Mouse (Mus musculus) right cerebral cortex, postnatal 4 days (tissue): Measurements from ENCODE around the gene Psmc3.

Experiments used
- DNase-seq: peaks from one replicate; pipeline ENCODE4 v3.0.0-alpha.2; 2022

The Psmc3 gene

DNA sequence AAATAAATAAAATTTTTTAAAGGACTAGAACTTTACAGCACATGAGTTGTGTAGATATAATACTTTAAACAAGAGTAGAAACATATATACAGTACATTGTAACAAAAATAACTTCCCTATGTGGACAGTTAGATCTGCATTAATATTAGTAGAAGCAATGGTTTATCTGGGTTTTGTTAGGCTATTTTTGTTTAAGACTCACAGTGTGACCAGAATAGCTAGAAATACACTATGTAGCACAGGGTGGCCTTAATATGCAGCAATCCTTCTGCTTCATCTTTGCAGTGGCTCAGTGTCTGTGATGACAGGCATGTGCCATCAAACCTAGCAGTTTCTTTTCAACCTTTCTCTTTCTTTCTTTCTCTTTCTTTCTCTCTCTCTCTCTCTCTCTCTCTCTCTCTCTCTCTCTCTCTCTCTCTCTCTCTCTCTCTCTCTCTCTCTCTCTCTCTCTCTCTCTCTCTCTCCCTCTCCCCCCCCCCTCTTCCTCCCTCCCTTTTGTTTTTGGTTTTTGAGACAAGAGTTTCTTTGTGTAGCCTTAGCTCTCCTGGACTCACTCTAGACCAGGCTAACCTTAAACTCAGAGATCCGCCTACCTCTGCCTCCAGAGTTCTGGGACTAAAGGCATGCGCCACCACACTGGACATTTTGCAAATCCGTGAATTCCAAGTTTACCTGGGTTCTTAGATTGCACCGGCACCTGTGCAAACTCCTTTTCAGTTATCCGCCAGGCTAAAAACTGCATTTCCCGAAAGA is 452 bp upstream of the Psmc3 start:
- no peak for DNase-seq

DNA sequence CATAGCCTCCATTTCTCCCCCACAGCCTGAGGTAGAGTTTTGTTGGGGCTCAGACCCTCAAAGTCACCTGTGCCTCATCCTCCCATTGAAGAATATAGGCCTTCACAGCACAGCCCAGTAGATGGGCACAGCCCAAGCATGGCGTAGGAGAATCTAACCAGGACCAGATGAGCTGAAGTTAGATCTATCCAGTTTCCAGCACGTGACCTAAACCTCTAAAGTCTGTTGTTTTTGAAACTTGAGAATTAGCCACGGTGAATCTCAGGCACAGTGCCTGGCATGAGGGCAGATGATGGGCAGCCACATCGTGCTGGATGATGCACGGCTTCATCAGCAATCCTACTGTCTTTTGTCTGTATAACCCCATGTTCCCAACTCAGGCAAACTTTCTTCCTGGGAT is 4.6 kb downstream of the Psmc3 start:
- DNase-seq, result no peak

DNA sequence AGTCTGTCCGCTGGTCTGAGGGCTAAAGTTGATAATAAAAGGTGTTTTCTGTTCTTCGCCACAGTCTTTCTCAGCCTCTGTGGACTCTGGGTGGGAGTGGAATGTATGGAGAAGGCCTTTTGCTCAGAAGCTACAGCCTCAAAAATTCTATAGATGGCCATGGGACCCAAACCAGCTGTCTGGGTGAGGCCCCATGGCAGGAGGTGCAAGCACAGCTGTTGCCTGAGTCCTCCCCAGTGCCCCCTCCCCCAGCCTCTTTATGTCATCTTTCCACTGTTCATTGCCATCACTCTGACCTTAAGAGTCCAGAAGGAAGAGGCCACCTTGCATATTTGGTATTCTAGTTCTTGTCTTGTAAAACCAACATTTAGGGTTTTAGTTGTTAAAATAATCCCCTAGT is 5.6 kb downstream of the Psmc3 start:
- DNase-seq, result no peak

GRCm38 (mm10) chr2:91060544-91061355 is 6.9 kb downstream of the Psmc3 start:
- DNase-seq, result peak; percentile 82

DNA sequence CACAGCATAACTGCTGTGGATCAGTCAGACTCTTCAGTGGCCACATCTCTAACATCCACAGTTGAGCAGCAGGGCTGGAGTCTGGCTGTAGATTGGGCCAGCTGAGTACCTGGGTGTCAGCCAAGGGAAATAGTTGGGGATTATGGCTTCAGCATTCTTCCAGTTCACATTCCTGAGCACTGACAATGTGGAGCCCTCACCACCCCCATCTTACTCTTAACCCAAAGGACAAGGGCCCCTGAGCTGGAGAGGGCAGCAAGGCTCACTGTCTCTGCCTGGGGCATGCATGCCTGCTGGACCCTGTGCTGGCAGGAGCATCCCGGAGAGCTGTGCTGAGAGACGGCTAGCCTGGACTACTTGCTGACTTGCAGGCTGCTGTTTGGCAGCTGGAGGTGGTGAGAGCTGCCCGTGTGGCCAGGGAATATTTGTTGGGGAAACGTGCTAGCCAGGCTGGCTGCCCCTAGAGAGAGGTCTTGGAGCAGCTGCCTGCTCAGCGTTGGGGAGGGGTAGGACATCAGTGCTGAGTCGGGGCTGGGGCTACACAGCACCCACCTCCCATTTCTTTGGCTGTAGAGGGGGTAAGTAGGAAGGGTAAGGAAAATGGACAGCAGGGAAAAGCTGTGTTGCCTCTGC is 8.2 kb downstream of the Psmc3 start:
- no peak for DNase-seq

GRCm38 (mm10) chr2:91062779-91063606 is 9.2 kb downstream of the Psmc3 start:
- DNase-seq, result no peak

GRCm38 (mm10) chr2:91064211-91064610 is 10.4 kb downstream of the Psmc3 start:
- no peak for DNase-seq

GRCm38 (mm10) chr2:91065544-91065943 is 11.7 kb downstream of the Psmc3 start:
- DNase-seq, result peak; percentile 44

- no peak for DNase-seq
These were observed 12.6 kb downstream of the Psmc3 start for GRCm38 (mm10) chr2:91066455-91066854.

- DNase-seq, result no peak
These were observed 14.5 kb downstream of the Psmc3 start for GRCm38 (mm10) chr2:91068162-91068871.

- DNase-seq, result no peak
These were observed 15.0 kb downstream of the Psmc3 start for GRCm38 (mm10) chr2:91068872-91069165.

DNA sequence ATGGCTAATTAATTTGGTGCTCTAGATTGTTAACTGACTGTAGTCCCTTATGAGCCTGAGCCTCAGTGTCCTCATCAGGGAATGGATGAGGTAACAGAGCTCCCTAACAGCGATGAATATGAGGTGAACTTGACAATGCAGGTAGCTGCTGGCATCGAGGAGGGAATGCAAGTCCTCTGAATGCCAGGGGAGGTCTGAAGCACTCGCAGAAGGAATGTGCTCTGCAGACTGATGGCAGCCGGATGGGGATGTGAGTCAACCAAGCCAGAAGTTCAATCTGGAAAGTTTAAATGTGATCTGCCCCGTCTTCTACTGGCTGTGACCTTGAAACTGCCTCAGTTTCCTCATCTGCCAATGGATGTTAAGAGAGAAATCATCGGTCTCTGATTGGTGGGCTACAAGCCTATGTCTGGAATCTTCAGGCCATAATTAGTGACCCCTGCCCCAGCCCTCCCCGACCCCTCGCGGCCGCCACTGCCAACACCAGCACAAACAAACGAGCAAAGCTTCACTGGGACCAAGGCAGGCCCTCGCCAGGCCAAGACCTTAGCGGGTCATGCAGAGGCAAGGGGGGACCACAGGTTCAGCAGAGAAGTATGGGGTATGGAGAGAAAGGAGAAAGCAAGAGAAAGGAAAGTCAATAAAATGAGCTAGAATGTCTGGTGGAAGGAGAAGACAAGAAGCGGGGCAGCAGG is 15.6 kb downstream of the Psmc3 start:
- no peak for DNase-seq

DNA sequence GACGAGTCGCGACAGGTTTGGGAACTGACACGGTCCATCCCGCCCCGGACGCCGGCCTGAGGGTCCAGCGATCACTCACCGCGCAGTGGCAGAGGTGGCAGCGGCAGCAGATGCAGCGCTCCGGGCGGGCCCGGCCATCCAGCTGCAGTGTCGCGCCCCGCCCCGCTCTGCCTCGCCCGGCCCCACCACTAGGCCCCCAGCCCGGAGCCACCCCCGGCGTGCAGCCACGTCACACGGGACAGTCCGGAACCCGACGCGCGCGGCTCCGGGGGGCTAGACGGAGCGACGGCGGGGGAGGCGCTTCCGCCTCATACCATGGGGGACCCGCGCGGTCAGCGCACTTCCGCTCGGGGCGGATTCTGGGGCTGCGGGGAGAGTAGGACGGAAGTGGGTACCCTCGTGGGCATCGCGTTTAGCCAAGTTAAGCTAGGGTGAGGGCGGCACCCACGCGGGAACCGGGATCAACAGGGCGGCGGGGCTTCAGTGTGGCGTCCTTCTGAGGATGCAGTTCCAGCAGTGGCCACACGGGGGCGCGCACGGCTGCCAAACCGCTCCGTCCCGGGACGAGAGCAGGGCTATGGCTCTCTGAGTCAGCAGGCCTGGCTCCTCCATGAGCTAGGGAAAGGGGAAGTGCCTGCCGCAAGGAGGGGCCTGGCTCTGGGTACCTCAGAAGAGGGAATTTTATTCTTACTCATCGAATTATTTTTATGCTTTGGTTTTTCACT is 16.4 kb downstream of the Psmc3 start, which contains the start of gene Slc39a13:
TSS of gene Slc39a13 (minus strand) at position 342 of the 725 bp plus-strand sequence.
- DNase-seq, result peak; percentile 96

GRCm38 (mm10) chr2:91071059-91071458 is 17.2 kb downstream of the Psmc3 start:
- DNase-seq, result no peak

DNA sequence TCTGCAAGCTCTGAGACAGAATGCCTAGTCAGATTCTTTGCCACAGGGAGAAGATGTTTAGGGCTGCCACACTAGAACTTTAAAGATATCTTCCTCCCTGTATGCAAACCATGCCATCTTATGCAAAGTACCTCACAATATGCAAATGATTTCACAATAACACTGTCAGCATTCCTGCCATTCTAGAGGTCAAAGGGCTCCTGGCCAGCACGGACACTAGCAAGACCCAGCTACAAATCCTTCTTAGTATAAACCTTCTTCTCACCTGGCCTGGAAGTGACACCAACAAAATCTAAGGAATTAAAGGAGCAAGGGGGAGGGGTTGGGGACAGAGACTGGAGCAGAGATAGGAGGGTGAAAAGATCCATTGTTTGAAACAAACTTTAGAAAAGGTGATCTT is 18.3 kb downstream of the Psmc3 start:
- no peak for DNase-seq

DNA sequence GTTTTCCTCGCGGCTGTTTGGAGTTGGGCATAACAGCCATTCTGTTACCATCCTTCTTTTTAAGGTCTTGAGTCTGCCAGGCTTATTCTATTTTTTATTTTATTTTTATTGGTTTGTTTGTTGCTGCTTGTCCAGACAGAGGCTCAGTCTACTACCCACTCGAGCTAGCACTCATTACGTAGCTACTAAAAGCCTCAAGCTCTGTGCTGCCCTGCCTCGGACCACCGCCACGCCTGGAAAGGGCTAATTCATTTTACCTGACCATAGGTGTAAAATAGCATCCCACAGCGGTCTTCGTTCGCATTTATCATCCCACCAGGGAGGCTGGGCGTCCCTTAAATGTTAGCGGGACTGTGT is 24.1 kb downstream of the Psmc3 start:
- DNase-seq, result no peak

- peak; percentile 35 for DNase-seq
These were observed 24.7 kb downstream of the Psmc3 start for GRCm38 (mm10) chr2:91078314-91079025.

GRCm38 (mm10) chr2:91079026-91079384 is 25.2 kb downstream of the Psmc3 start:
- DNase-seq, result no peak

GRCm38 (mm10) chr2:91080784-91081513 is 27.1 kb downstream of the Psmc3 start:
- no peak for DNase-seq
